Mouse (Mus musculus) thymus, adult 2 months (tissue): ENCODE results near the gene Gm128.
"Not testable (repeated sequence)": the region's sequence is repeated elsewhere in the genome, so short reads cannot be mapped to it uniquely, and the experiment has no call there.

Experiments used
- CTCF ChIP-seq: fragments of 200-500 bp; IDR thresholded peaks from 2 replicates; pipeline ENCODE4 v1.5.1; 2012; ENCODE audit warnings: mild to moderate bottlenecking, control low read depth, low read length, moderate library complexity, borderline replicate concordance; ENCODE audit not compliant: control insufficient read depth, poor library complexity, insufficient read depth; ENCODE audit errors: extremely low read depth
- POLR2A ChIP-seq: fragments of 200-500 bp; IDR thresholded peaks from 2 replicates; pipeline ENCODE4 v1.6.1; 2012; ENCODE audit warnings: mild to moderate bottlenecking, low read length, control low read depth, moderate library complexity; ENCODE audit not compliant: control insufficient read depth, poor library complexity, insufficient read depth; ENCODE audit errors: extremely low read depth

- not testable (repeated sequence) for TF ChIP-seq POLR2A, CTCF
Observed at GRCm38 (mm10) chr3:95212889-95213608, 28.3 kb downstream of the Gm128 start.
